Mouse (Mus musculus) urinary bladder, postnatal 14 days (tissue): ENCODE results near the gene Slc44a3.

Experiments used
- DNase-seq: peaks from one replicate; pipeline ENCODE4 v3.0.0; 2021; ENCODE audit warnings: low spot score

Slc44a3 gene

GRCm38 (mm10) chr3:121458545-121459492 lies 73.4 kb downstream of the Slc44a3 start:
- no peak for DNase-seq

DNA sequence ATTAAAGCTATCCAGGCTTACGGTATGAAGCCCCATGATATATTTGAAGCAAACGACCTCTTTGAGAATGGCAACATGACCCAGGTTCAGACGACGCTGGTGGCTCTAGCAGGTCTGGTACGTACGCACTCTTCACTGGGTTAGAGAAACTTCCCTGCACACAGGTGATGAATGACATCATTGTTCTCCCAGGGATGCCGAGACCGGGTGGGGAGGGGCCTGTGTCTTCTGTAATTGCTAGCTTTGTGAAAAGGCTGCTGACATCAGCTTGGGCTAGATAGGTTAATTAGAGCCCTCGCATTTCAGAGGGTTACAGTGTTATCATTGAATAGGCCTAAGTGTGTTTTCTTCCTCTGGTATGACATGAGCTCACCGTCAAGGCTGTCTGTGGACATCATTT lies 80.8 kb downstream of the Slc44a3 start:
- no peak for DNase-seq

DNA sequence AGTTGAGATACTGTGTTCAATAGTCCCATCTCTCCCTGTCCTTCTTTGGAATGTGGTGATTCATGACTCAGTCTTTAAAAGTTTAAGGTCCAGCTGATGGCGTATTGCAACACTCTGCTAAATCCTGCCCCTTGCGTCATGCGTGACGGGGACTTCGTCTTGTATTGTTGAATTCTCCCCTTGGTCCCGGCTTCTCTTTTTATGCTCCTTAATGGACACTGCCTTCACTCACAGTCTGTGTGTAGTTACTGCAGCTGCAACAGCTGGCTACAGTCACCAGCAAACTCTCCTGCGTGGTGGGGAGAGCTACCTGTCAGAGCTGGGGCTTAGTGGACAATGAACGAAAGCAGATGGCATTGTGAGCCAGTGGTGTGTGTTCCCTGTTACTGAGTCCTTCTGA lies 82.7 kb downstream of the Slc44a3 start:
- peak; percentile 59 for DNase-seq

DNA sequence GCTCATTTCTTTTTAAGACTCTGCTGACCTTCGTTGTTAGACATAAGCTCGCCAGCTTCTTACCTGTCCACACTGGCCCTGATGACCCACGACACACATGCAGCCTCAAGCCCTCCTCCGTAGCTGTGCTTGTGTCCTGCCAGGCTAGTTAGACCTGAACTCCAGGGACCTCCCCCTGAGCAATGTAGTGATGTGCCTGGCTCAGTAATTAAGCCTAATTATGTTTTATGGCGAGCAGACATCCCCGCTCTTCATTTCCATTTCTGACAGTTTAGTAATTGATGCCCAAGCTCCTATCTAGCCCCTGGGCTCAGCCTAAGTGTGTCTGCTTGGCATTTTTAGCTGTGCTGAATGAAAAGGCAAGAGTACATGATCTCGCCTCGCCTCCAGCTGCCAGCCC lies 83.6 kb downstream of the Slc44a3 start:
- peak; percentile 57 for DNase-seq

GRCm38 (mm10) chr3:121448029-121448468 lies 84.2 kb downstream of the Slc44a3 start:
- no peak for DNase-seq

GRCm38 (mm10) chr3:121446454-121446853 lies 85.8 kb downstream of the Slc44a3 start:
- DNase-seq: peak; percentile 56

DNA sequence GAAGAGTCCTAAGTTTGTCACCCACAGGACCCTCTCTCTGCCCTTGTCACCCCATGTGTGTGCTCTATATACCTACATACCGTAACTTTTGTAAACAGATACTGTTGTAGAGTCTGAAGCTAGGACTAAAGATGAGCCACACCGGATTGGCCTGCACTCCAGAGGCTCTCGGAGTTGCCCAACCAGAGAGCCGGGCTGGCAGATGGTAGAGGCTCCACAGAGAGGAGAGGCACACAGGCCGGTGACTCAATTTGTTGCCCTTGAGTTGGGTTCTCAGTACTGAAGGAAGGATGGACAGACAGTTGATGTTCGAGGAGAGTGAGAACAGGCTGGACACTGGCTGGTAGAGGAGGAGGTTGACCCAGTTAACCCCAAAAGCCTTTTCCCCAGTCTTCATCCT lies 87.8 kb downstream of the Slc44a3 start:
- no peak for DNase-seq

DNA sequence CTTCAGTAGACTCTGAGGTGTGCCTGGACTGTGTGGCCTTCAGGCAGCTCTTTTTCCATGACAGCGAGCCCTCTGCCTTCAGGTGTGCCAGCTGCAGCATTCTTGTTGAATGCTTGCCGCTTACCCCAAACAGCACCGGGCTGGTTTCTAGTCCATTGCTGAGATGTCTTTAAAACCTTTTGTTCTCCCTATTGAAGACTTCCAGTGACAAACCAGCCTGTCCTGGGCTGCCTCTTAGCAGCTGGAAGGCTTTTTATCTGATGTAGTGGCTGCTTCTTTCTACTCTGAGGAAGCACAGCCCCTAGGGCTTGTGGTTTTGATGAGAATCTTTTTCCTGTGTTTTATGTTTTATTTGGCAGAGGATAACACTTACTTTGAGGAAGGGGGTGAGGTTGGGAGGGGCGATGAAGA lies 88.3 kb downstream of the Slc44a3 start:
- DNase-seq: no peak

GRCm38 (mm10) chr3:121442288-121442687 lies 89.9 kb downstream of the Slc44a3 start:
- no peak for DNase-seq

- no peak for DNase-seq
These were observed 90.7 kb downstream of the Slc44a3 start for GRCm38 (mm10) chr3:121441504-121441903.

- no peak for DNase-seq
These were observed 92.5 kb downstream of the Slc44a3 start for GRCm38 (mm10) chr3:121439623-121440161.

- no peak for DNase-seq
These were observed 94.2 kb downstream of the Slc44a3 start for GRCm38 (mm10) chr3:121437996-121438395.

- DNase-seq: no peak
These were observed 95.1 kb downstream of the Slc44a3 start for GRCm38 (mm10) chr3:121437070-121437469.

- DNase-seq: no peak
These were observed 96.9 kb downstream of the Slc44a3 start for GRCm38 (mm10) chr3:121435296-121435695.

DNA sequence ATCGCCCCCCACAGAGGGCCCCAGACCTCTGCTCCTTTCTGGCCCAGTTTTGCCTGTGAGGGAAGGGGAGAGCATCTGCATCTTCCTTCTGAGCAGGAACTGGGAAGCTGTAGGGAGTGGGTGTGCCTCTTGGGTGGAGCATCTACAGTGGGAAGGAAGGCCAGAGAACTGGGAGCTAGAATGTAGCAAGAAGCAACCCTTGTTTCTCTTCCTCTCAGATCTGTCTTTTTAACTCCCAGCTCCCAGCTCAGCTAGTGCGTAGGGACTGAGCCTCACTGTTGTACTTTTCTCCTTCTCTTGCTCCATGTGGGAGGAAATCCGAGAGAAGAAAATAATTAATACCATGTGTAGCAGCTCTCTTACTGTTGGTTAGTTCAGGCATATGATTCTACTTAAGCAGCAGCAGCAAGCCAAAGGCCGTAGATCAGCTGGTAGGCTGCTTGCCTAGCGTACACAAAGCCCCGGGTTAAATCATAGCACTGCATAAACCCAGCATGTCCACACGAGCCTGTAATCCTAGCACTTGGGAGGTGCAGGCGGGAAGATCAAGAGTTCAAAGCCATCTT lies 98.2 kb downstream of the Slc44a3 start:
- peak; percentile 22 for DNase-seq

DNA sequence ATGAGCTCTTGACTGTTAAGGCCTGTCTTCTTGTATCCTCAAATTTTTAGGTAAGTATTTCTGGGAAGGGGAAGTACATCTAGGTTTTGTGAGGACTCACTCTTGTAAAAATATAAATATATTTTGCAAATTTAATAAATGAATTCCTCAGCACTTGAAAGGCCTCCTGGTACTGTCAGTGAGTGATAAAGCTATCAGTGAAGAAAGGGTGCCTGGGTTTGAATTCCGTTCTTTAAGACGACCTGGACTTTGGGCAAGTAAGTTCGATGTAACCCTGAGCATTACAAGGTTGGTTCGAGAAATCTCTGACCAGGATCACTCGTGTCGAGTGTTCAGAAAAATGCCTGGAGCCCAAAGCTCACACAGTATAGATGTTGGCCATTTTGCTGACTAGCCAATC lies 98.8 kb downstream of the Slc44a3 start:
- no peak for DNase-seq

GRCm38 (mm10) chr3:121430289-121430936 lies 101.8 kb downstream of the Slc44a3 start:
- no peak for DNase-seq

DNA sequence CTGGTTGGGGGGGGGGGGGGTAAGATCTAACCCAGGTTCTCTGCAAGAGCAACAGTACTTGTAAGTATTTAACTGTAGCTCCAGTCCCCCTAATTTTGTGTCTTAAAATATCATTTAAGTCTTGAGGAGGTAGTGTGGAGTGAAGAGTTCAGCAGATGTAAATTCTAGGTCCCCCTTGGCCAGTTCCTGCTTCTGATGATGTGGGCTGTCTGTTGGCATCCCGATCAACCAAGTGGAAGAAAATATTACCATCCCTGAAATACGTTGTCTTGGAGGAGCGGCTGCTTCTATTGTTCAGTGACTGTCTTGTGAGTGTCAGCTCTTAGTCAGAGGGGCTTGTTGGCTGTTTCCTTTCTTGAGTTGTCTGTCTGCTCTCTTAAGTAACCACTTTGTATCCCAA lies 102.7 kb downstream of the Slc44a3 start:
- DNase-seq: no peak

GRCm38 (mm10) chr3:121428696-121429259 lies 103.4 kb downstream of the Slc44a3 start:
- DNase-seq: no peak

GRCm38 (mm10) chr3:121428230-121428629 lies 104.0 kb downstream of the Slc44a3 start:
- DNase-seq: peak; percentile 27

GRCm38 (mm10) chr3:121427520-121427908 lies 104.7 kb downstream of the Slc44a3 start:
- peak; percentile 68 for DNase-seq
